ENCODE assay signal across 30 mouse cellular contexts in the genomic region with DNA sequence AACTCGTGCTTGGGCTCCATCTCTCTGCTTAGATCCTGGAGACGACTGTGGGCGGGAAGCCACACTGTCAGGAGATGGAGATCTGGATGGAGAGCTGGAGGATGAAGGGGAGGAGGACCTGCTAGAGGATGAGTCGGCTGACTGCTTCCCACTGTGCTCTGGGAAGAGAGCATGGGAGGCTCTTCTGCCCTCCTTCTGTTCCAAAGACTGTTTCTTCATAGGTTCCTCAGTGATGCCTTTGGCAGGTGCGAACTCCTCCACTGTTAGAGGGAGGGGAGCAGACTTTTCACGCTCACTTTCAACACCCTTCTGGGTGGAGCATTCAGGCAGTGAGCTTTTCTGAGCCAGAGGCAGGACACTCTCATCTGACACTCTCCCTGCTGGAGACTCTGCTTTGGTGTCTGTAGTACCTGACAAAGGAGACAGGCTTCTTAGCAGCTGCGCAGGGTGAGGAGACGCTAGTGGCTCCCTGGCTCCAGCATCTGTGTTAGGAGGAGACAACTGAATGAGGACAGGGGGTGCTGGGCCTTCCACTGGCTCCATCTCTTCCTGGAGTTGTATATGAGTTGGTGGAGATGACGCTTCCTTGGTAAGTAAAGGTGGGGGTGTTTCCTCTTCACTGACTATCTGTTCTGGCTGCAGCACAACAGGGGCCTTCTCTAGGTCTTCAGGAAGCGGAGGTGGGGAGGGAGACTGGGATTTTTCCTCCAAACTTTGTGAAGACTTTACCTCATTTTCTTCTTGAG. TPM values are rescaled to one million over a fixed set of nuclear protein-coding genes. Genes with fewer than 3 reads are reported as not detected.
DNase-seq lines count a peak whose midpoint lies in the region; ATAC-seq lines count a peak whose summit lies in the region.
"Had no signal": no experiment of that assay in that cellular context is flagged by ENCODE, and none has a peak within 500 bp of the region (broad histone marks: within the 10 kb centered on the region; RNA-seq: fewer than 3 reads in every experiment).

No protein-coding gene starts in this region.

- H3K9me3 ChIP-seq in forebrain, embryonic 12.5 days, result no peaks in the 10 kb centered on the region
- H3K9me3 ChIP-seq: heart, embryonic 15.5 days; hindbrain, embryonic 13.5 days; limb, embryonic 15.5 days; lung, embryonic 15.5 days; megakaryocyte, embryonic 14.5 days; midbrain, embryonic 13.5 days; neural tube, embryonic 12.5 days had no signal

- H3K9ac ChIP-seq in forebrain, embryonic 12.5 days, result no peak overlapping the region
- H3K9ac ChIP-seq: heart, embryonic 15.5 days; hindbrain, embryonic 13.5 days; limb, embryonic 15.5 days; liver, embryonic 14.5 days; lung, embryonic 15.5 days; midbrain, embryonic 13.5 days; neural tube, embryonic 12.5 days had no signal

- 92% methylated on average over 10 of the region's 10 CpGs for WGBS in forebrain, embryonic 12.5 days

- no peak overlapping the region for H3K27ac ChIP-seq in forebrain, embryonic 12.5 days
- H3K27ac ChIP-seq: heart, embryonic 15.5 days; hindbrain, embryonic 13.5 days; limb, embryonic 15.5 days; liver, embryonic 14.5 days; lung, embryonic 15.5 days; midbrain, embryonic 13.5 days; neural tube, embryonic 12.5 days had no signal

- no peaks in the 10 kb centered on the region for H3K4me1 ChIP-seq in forebrain, embryonic 12.5 days
- H3K4me1 ChIP-seq: heart, embryonic 15.5 days; hindbrain, embryonic 13.5 days; limb, embryonic 15.5 days; lung, embryonic 15.5 days; megakaryocyte, embryonic 14.5 days; midbrain, embryonic 13.5 days; neural tube, embryonic 12.5 days had no signal

- no peaks in the 10 kb centered on the region for H3K27me3 ChIP-seq in forebrain, embryonic 12.5 days
- H3K27me3 ChIP-seq: heart, embryonic 15.5 days; hindbrain, embryonic 13.5 days; limb, embryonic 15.5 days; lung, embryonic 15.5 days; megakaryocyte, embryonic 14.5 days; midbrain, embryonic 13.5 days; neural tube, embryonic 12.5 days had no signal

- H3K36me3 ChIP-seq in forebrain, embryonic 12.5 days (replicated peaks), result peaks cover 90% of the 10 kb centered on the region

- ATAC-seq in frontal cortex, adult (ENCODE audit: low TSS enrichment), result peak; percentile 94
- no peak for ATAC-seq in forebrain, embryonic 12.5 days (ENCODE audit: low FRiP score)
- ATAC-seq: CD4-positive, CD25-positive, alpha-beta regulatory T cell, adult 4 months; midbrain, embryonic 13.5 days had no signal

- no peak overlapping the region for H3K4me3 ChIP-seq in forebrain, embryonic 12.5 days (replicated peaks)
- H3K4me3 ChIP-seq: heart, embryonic 15.5 days; hindbrain, embryonic 13.5 days; limb, embryonic 15.5 days; lung, embryonic 15.5 days; megakaryocyte, embryonic 14.5 days; midbrain, embryonic 13.5 days; neural tube, embryonic 12.5 days had no signal

- no peak overlapping the region for H3K4me2 ChIP-seq in forebrain, embryonic 12.5 days
- H3K4me2 ChIP-seq: heart, embryonic 15.5 days; hindbrain, embryonic 13.5 days; limb, embryonic 15.5 days; lung, embryonic 15.5 days; midbrain, embryonic 13.5 days; neural tube, embryonic 12.5 days had no signal

- no peak for DNase-seq in frontal cortex, postnatal 10 days (ENCODE audit: low spot score in 2 of 2)
- DNase-seq in layer of hippocampus, adult 9-11 months, result peak; percentile 56
- DNase-seq in layer of hippocampus, postnatal 10 days (ENCODE audit: low spot score in 2 of 2), result no peak
- peak; percentile 51 for DNase-seq in right cerebral cortex, postnatal 25 days
- DNase-seq in right cerebral cortex, postnatal 10 days (ENCODE audit: low spot score in 2 of 2), result no peak
- DNase-seq: adrenal gland, postnatal 14 days; cerebellum, adult 9-10 months; gastrocnemius, postnatal 25 days; heart, postnatal 36 days; kidney, adult 2 months; kidney, postnatal 10 days; lung, postnatal 36 days; thymus, postnatal 14 days had no signal

RNA-seq across cellular contexts. Expression of gene 1700123O20Rik, which starts 21.4 kb away (rescaled TPM):
- 10 to 100 TPM; 25.5 to 28.1 TPM for total RNA-seq in layer of hippocampus, postnatal 10 days (2021)
- polyA plus RNA-seq in forebrain, embryonic 12.5 days (2016; fragmentation: Nextera tagmentation; extraction: Ambion mirVana), result 87.5 and 89.7 TPM in 2 replicates

RNA-seq across cellular contexts. Expression of gene Acin1, which starts 22.1 kb away (rescaled TPM):
- 100 to 1,000 TPM; 208 to 213 TPM for total RNA-seq in layer of hippocampus, postnatal 10 days (2021)
- polyA plus RNA-seq in forebrain, embryonic 12.5 days (2016; fragmentation: Nextera tagmentation; extraction: Ambion mirVana), result 188 and 190 TPM in 2 replicates

RNA-seq across cellular contexts. Expression of gene Cdh24, which starts 23.5 kb away (rescaled TPM):
- 10 to 100 TPM; 14.7 to 17.2 TPM for total RNA-seq in layer of hippocampus, postnatal 10 days (2021)
- polyA plus RNA-seq in forebrain, embryonic 12.5 days (2016; fragmentation: Nextera tagmentation; extraction: Ambion mirVana), result 9.8 and 10.7 TPM in 2 replicates

RNA-seq across cellular contexts. Expression of gene Gm17606, which starts 23.9 kb away (rescaled TPM):
- not detected for total RNA-seq in layer of hippocampus, postnatal 10 days (2021)
- not detected in 2 replicates for polyA plus RNA-seq in forebrain, embryonic 12.5 days (2016; fragmentation: Nextera tagmentation; extraction: Ambion mirVana)
- total RNA-seq: adrenal gland, postnatal 14 days; gastrocnemius, postnatal 25 days; heart, adult 8-10 months; heart, postnatal 36 days; left cerebral cortex, adult 8-10 months had no signal
- polyA plus RNA-seq: brain, embryonic 14.5 days; CD4-positive, CD25-positive, alpha-beta regulatory T cell, adult 4 months; embryonic facial prominence, embryonic 11.5 days; forebrain, embryonic 11.5 days; heart, embryonic 15.5 days; hindbrain, embryonic 13.5 days; kidney, adult 2 months; liver, embryonic 14.5 days; lung, embryonic 15.5 days; midbrain, embryonic 13.5 days; neural tube, embryonic 12.5 days; spleen, adult 2 months had no signal

RNA-seq across cellular contexts. Expression of gene Gm29776, which starts 34.0 kb away (rescaled TPM):
- not detected for total RNA-seq in layer of hippocampus, postnatal 10 days (2021)
- not detected in 2 replicates for polyA plus RNA-seq in forebrain, embryonic 12.5 days (2016; fragmentation: Nextera tagmentation; extraction: Ambion mirVana)
- total RNA-seq: adrenal gland, postnatal 14 days; gastrocnemius, postnatal 25 days; heart, adult 8-10 months; heart, postnatal 36 days; left cerebral cortex, adult 8-10 months had no signal
- polyA plus RNA-seq: CD4-positive, CD25-positive, alpha-beta regulatory T cell, adult 4 months had no signal

Comparison
In these comparisons a context has a peak if more than half of its experiments do, and no peak if none do; other contexts are left out.
1. DNase-seq: peak in layer of hippocampus, adult 9-11 months (single experiment) and right cerebral cortex, postnatal 25 days (single experiment); none in frontal cortex, postnatal 10 days (0 of 2), layer of hippocampus, postnatal 10 days (0 of 2) and right cerebral cortex, postnatal 10 days (0 of 2).